Mouse (Mus musculus): ENCODE results near the gene Tekt5. TPM values are rescaled to one million over a fixed set of nuclear protein-coding genes. Genes with fewer than 3 reads are reported as not detected.

Tekt5 gene
- polyA plus RNA-seq, 1 experiment: not detected

- TF ChIP-seq POLR2A (IDR thresholded peaks at IDR 0.05; ENCODE audit: low read depth, low read length) (no peak), CTCF (IDR thresholded peaks at IDR 0.05; ENCODE audit: borderline replicate concordance, insufficient read depth, low read length) (no peak)
- no peak overlapping the region for H3K4me3 ChIP-seq (ENCODE audit: insufficient read depth, low read length)
- no peak overlapping the region for H3K27ac ChIP-seq (ENCODE audit: insufficient read depth, low read length)
- H3K4me1 ChIP-seq (ENCODE audit: control insufficient read depth, insufficient read depth, low read length): no peaks in the 10 kb centered on the region; the same call in 1 of the 2 replicates
Observed at GRCm38 (mm10) chr16:10317197-10317544, 78.1 kb downstream of the Tekt5 start.

- Histone ChIP-seq H3K27ac (ENCODE audit: insufficient read depth, low read length) (no peak overlapping the region), H3K4me1 (ENCODE audit: control insufficient read depth, insufficient read depth, low read length) (no peaks in the 10 kb centered on the region; the same call in 1 of the 2 replicates), H3K4me3 (ENCODE audit: insufficient read depth, low read length) (no peak overlapping the region)
- TF ChIP-seq POLR2A (IDR thresholded peaks at IDR 0.05; ENCODE audit: low read depth, low read length): no peak
- no peak for TF ChIP-seq CTCF (IDR thresholded peaks at IDR 0.05; ENCODE audit: borderline replicate concordance, insufficient read depth, low read length)
Observed at GRCm38 (mm10) chr16:10316493-10317196, 78.6 kb downstream of the Tekt5 start.

DNA sequence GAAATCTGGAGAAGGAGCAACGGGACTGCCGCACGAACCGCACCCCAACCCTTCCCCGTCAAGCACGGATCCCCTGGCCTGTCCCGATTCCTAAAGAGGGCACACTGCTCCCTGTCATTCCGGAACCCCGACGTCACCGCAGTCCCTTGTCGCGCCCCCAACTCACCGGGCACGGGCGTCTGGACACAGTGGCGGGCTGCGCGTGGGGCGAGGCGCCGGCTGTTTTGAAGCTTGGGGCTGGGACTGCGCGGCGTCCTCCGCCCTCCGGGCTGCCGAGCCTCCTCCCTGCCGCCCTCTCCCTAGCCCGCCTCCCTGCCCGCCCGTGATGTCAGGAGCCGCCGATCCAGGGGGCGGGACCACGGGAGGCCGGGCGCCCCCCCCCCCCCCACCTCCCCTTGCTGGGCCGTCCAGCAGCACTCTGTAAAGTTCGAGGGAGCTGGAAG lies 81.6 kb downstream of the Tekt5 start, which contains the start of gene Emp2:
Gene Emp2 (minus strand): TSS at position 323 of the 443 bp plus-strand sequence.
- no peak for TF ChIP-seq CTCF (IDR thresholded peaks at IDR 0.05; ENCODE audit: borderline replicate concordance, insufficient read depth, low read length)
- TF ChIP-seq POLR2A (IDR thresholded peaks at IDR 0.05; ENCODE audit: low read depth, low read length): peak; percentile 76
- 0 out of 2 replicates have a peak within 1 kb of the TSS, but pooled peaks have one; percentile 19 for H3K27ac ChIP-seq (ENCODE audit: insufficient read depth, low read length)
- H3K4me3 ChIP-seq (ENCODE audit: insufficient read depth, low read length): peak within 1 kb of the TSS; percentile 98
- H3K4me1 ChIP-seq (ENCODE audit: control insufficient read depth, insufficient read depth, low read length): peaks cover 10% of the 10 kb centered on the region

GRCm38 (mm10) chr16:10313226-10313625 lies 82.1 kb downstream of the Tekt5 start:
- Histone ChIP-seq H3K27ac (ENCODE audit: insufficient read depth, low read length) (0 out of 2 replicates have a peak overlapping the region, but pooled peaks have one; percentile 19), H3K4me3 (ENCODE audit: insufficient read depth, low read length) (peak overlapping the region; percentile 98), H3K4me1 (ENCODE audit: control insufficient read depth, insufficient read depth, low read length) (peaks cover 10% of the 10 kb centered on the region)
- TF ChIP-seq POLR2A (IDR thresholded peaks at IDR 0.05; ENCODE audit: low read depth, low read length) (no peak), CTCF (IDR thresholded peaks at IDR 0.05; ENCODE audit: borderline replicate concordance, insufficient read depth, low read length) (0 out of 2 replicates have a peak, but pooled peaks have one; percentile 17)

GRCm38 (mm10) chr16:10311989-10312388 lies 83.3 kb downstream of the Tekt5 start:
- no peak overlapping the region for H3K4me3 ChIP-seq (ENCODE audit: insufficient read depth, low read length)

DNA sequence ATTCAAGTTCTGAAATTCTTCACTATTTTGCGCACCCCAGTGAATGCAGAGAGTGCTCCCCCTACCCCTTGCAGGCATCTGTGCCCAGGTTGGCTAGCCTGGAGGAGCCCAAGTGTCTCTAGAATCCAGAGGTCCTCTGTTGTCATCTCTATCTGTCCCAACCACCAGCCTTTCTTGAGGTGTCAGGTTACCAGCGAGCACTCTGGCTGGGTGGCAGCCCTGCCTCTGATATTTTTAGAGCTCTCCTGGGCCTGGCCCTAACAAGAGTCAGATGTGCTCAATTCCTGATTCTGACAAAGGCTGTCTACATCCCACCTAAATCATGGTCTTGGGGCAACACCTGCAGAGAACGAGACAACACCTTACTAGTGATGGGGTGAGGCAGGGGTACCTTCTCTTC lies 84.2 kb downstream of the Tekt5 start:
- Histone ChIP-seq H3K27ac (ENCODE audit: insufficient read depth, low read length) (no peak overlapping the region), H3K4me3 (ENCODE audit: insufficient read depth, low read length) (no peak overlapping the region), H3K4me1 (ENCODE audit: control insufficient read depth, insufficient read depth, low read length) (peaks cover 10% of the 10 kb centered on the region)
- TF ChIP-seq POLR2A (IDR thresholded peaks at IDR 0.05; ENCODE audit: low read depth, low read length) (no peak), CTCF (IDR thresholded peaks at IDR 0.05; ENCODE audit: borderline replicate concordance, insufficient read depth, low read length) (no peak)

More at GRCm38 (mm10) chr16:10311989-10312388, 83.3 kb downstream of the Tekt5 start:
- Histone ChIP-seq H3K4me1 (ENCODE audit: control insufficient read depth, insufficient read depth, low read length) (peaks cover 10% of the 10 kb centered on the region), H3K27ac (ENCODE audit: insufficient read depth, low read length) (no peak overlapping the region)
- TF ChIP-seq POLR2A (IDR thresholded peaks at IDR 0.05; ENCODE audit: low read depth, low read length): no peak

DNA sequence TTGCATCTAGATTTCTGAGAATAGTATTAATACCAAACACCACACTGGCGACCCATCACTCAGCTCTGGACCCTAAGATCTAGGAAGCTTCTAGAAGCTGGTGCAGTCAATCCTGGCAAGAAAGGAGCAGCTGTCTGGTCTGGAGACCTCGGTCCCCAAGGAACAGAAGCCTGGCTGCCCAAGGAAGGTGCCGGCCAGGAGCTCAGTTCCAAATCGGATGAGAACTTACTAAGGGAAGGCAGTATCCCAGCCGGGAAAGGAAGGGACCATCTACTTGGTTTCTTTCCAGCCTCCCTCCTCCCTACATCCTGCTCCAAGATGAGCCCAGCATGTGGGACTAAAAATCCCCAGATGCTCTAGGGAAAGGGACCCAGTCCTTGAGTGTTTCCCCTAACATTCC lies 84.8 kb downstream of the Tekt5 start:
- Histone ChIP-seq H3K4me1 (ENCODE audit: control insufficient read depth, insufficient read depth, low read length) (peaks cover 10% of the 10 kb centered on the region), H3K27ac (ENCODE audit: insufficient read depth, low read length) (no peak overlapping the region), H3K4me3 (ENCODE audit: insufficient read depth, low read length) (no peak overlapping the region)
- TF ChIP-seq CTCF (IDR thresholded peaks at IDR 0.05; ENCODE audit: borderline replicate concordance, insufficient read depth, low read length) (no peak), POLR2A (IDR thresholded peaks at IDR 0.05; ENCODE audit: low read depth, low read length) (no peak)

Other genes with a start within 250 kb of the Tekt5 start
- 14.4 and 17.1 TPM in 2 replicates for gene Rpl39l, start 225.3 kb downstream of the Tekt5 start, polyA plus RNA-seq (2011; ENCODE audit: insufficient read length, low read depth, missing spikeins)
- 1.5 TPM in 2 replicates for gene Atf7ip2, start 202.8 kb downstream of the Tekt5 start, polyA plus RNA-seq (2011; ENCODE audit: insufficient read length, low read depth, missing spikeins)
- gene Emp2, start 81.5 kb downstream of the Tekt5 start, polyA plus RNA-seq (2011; ENCODE audit: insufficient read length, low read depth, missing spikeins): 127 TPM in 2 replicates
- 19.9 and 24.1 TPM in 2 replicates for gene Nubp1, start 16.5 kb upstream of the Tekt5 start, polyA plus RNA-seq (2011; ENCODE audit: insufficient read length, low read depth, missing spikeins)
- gene Tvp23a, start 51.9 kb upstream of the Tekt5 start, polyA plus RNA-seq (2011; ENCODE audit: insufficient read length, low read depth, missing spikeins): 13.2 and 15.0 TPM in 2 replicates
- not detected in 2 replicates for gene Ciita, start 84.6 kb upstream of the Tekt5 start, polyA plus RNA-seq (2011; ENCODE audit: insufficient read length, low read depth, missing spikeins)
- gene Dexi, start 147.6 kb upstream of the Tekt5 start, polyA plus RNA-seq (2011; ENCODE audit: insufficient read length, low read depth, missing spikeins): 13.3 and 17.1 TPM in 2 replicates
- gene Clec16a, start 149.8 kb upstream of the Tekt5 start, polyA plus RNA-seq (2011; ENCODE audit: insufficient read length, low read depth, missing spikeins): 16.1 and 23.0 TPM in 2 replicates